Mouse (Mus musculus) heart, adult 2 months (tissue): ENCODE results near the gene Hpcal1.

Experiments
- CTCF ChIP-seq: fragments of 200-600 bp; IDR thresholded peaks from 2 replicates; pipeline ENCODE4 v1.8.1; 2022; ENCODE audit warnings: antibody characterized with exemption, mild to moderate bottlenecking, moderate library complexity
- EP300 ChIP-seq: fragments of 200-500 bp; IDR thresholded peaks from 2 replicates; pipeline ENCODE4 v1.6.1; 2011; ENCODE audit warnings: low read depth, low read length, control low read depth; ENCODE audit not compliant: insufficient read depth
- POLR2A ChIP-seq: fragments of 200-500 bp; IDR thresholded peaks from 2 replicates; pipeline ENCODE4 v1.6.1; 2011; ENCODE audit warnings: mild to moderate bottlenecking, low read depth, low read length, control low read depth; ENCODE audit not compliant: insufficient read depth

DNA sequence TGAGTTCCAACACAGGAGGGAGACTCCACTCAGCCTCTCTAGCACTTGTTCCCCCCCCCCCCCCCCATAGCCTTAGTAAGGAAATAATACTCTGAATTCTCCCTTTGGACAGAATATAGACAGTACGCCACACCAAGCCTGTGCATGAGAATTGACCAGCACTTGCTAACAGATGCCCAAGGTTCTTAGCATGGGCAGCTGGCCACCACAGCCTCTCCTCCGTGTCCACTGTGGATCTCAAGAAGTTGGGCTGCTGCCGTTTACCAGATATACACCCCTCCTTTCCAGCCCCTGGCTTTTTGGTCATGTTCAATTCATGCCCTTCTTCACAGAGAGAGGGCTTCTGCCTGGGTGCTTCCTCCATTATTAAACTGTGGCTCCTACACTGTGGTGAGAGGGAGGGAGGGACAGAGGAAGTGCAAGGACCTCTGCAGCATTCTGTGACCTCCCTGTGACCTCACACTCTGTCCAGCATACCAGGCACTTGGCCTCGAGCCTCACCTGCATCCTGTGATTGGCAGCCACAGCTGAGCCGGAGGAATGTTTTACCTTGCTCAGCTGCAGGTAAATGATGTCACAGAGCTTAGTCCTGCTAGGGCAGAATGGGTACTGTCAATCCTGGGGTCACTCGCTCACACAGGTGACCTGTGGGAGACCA, 21.2 kb downstream of the Hpcal1 start:
- TF ChIP-seq POLR2A (no peak), CTCF (no peak), EP300 (no peak)
